Mouse (Mus musculus): ENCODE data around the gene Zfp91. TPM values are rescaled to one million over a fixed set of nuclear protein-coding genes. Genes with fewer than 3 reads are reported as not detected.
A peak's percentile ranks its signal among the peaks of the same experiment; 100 is the strongest.

The Zfp91 gene
- polyA plus RNA-seq, 2 experiments = 10.3 to 30.4 TPM

- Histone ChIP-seq H3K4me2 (replicated peaks; ENCODE audit: low read depth, low read length, severe bottlenecking) (no peak overlapping the region), H3K4me3 (replicated peaks; ENCODE audit: low read length) (no peak overlapping the region), H3K27ac (replicated peaks; ENCODE audit: low read depth, low read length) (no peak overlapping the region), H3K4me1 (ENCODE audit: control insufficient read depth, insufficient read depth, low read length) (no peaks in the 10 kb centered on the region), H3K27me3 (ENCODE audit: control insufficient read depth, insufficient read depth, low read length) (no peaks in the 10 kb centered on the region), H3K9ac (ENCODE audit: low read depth, low read length, severe bottlenecking) (no peak overlapping the region), H3K9me3 (ENCODE audit: control insufficient read depth, low read length) (no peaks in the 10 kb centered on the region), H3K36me3 (ENCODE audit: control insufficient read depth, insufficient read depth, low read length) (no peaks in the 10 kb centered on the region)
- ATAC-seq (ENCODE audit: low FRiP score, low read depth) (no peak), DNase-seq (ENCODE audit: low spot score) (no peak)
- 74% methylated on average over 4 of the region's 4 CpGs for WGBS
- TF ChIP-seq POLR2A (IDR thresholded peaks at IDR 0.05; ENCODE audit: borderline replicate concordance, extremely low read depth, insufficient read depth, insufficient read length) = no peak
Observed at GRCm38 (mm10) chr19:12824549-12824948, 28.6 kb upstream of the Zfp91 start.

- Histone ChIP-seq H3K36me3 (ENCODE audit: control insufficient read depth, insufficient read depth, low read length) (no peaks in the 10 kb centered on the region), H3K4me3 (replicated peaks; ENCODE audit: low read length) (no peak overlapping the region), H3K4me1 (ENCODE audit: control insufficient read depth, insufficient read depth, low read length) (no peaks in the 10 kb centered on the region), H3K27me3 (ENCODE audit: control insufficient read depth, insufficient read depth, low read length) (no peaks in the 10 kb centered on the region), H3K4me2 (replicated peaks; ENCODE audit: low read depth, low read length, severe bottlenecking) (no peak overlapping the region), H3K9me3 (ENCODE audit: control insufficient read depth, low read length) (no peaks in the 10 kb centered on the region), H3K9ac (ENCODE audit: low read depth, low read length, severe bottlenecking) (no peak overlapping the region), H3K27ac (replicated peaks; ENCODE audit: low read depth, low read length) (no peak overlapping the region)
- ATAC-seq (ENCODE audit: low FRiP score, low read depth) (no peak), DNase-seq (ENCODE audit: low spot score) (peak; percentile 22)
- TF ChIP-seq POLR2A (IDR thresholded peaks at IDR 0.05; ENCODE audit: borderline replicate concordance, extremely low read depth, insufficient read depth, insufficient read length) = no peak
- WGBS = 37% methylated on average over 4 of the region's 4 CpGs
Observed at GRCm38 (mm10) chr19:12820383-12820782, 24.5 kb upstream of the Zfp91 start.

GRCm38 (mm10) chr19:12818507-12818906 is 22.6 kb upstream of the Zfp91 start:
- Histone ChIP-seq H3K27me3 (ENCODE audit: control insufficient read depth, insufficient read depth, low read length) (no peaks in the 10 kb centered on the region), H3K9ac (ENCODE audit: low read depth, low read length, severe bottlenecking) (no peak overlapping the region), H3K4me3 (replicated peaks; ENCODE audit: low read length) (no peak overlapping the region), H3K4me2 (replicated peaks; ENCODE audit: low read depth, low read length, severe bottlenecking) (no peak overlapping the region), H3K36me3 (ENCODE audit: control insufficient read depth, insufficient read depth, low read length) (no peaks in the 10 kb centered on the region), H3K9me3 (ENCODE audit: control insufficient read depth, low read length) (no peaks in the 10 kb centered on the region), H3K27ac (replicated peaks; ENCODE audit: low read depth, low read length) (no peak overlapping the region), H3K4me1 (ENCODE audit: control insufficient read depth, insufficient read depth, low read length) (no peaks in the 10 kb centered on the region)
- TF ChIP-seq POLR2A (IDR thresholded peaks at IDR 0.05; ENCODE audit: borderline replicate concordance, extremely low read depth, insufficient read depth, insufficient read length) = no peak
- 97% methylated on average over 1 of the region's 1 CpGs for WGBS
- ATAC-seq (ENCODE audit: low FRiP score, low read depth) = no peak
- DNase-seq (ENCODE audit: low spot score) = no peak

- Histone ChIP-seq H3K27ac (replicated peaks; ENCODE audit: low read depth, low read length) (no peak overlapping the region), H3K9me3 (ENCODE audit: control insufficient read depth, low read length) (no peaks in the 10 kb centered on the region), H3K4me1 (ENCODE audit: control insufficient read depth, insufficient read depth, low read length) (no peaks in the 10 kb centered on the region), H3K4me2 (replicated peaks; ENCODE audit: low read depth, low read length, severe bottlenecking) (no peak overlapping the region), H3K36me3 (ENCODE audit: control insufficient read depth, insufficient read depth, low read length) (no peaks in the 10 kb centered on the region), H3K27me3 (ENCODE audit: control insufficient read depth, insufficient read depth, low read length) (no peaks in the 10 kb centered on the region), H3K4me3 (replicated peaks; ENCODE audit: low read length) (no peak overlapping the region), H3K9ac (ENCODE audit: low read depth, low read length, severe bottlenecking) (no peak overlapping the region)
- DNase-seq (ENCODE audit: low spot score) (no peak), ATAC-seq (ENCODE audit: low FRiP score, low read depth) (no peak)
- 63% methylated on average over 1 of the region's 1 CpGs for WGBS
- TF ChIP-seq POLR2A (IDR thresholded peaks at IDR 0.05; ENCODE audit: borderline replicate concordance, extremely low read depth, insufficient read depth, insufficient read length) = no peak
Observed at GRCm38 (mm10) chr19:12813883-12814282, 18.0 kb upstream of the Zfp91 start.

- H3K27me3 ChIP-seq (ENCODE audit: control insufficient read depth, insufficient read depth, low read length) = no peaks in the 10 kb centered on the region
- no peaks in the 10 kb centered on the region for H3K9me3 ChIP-seq (ENCODE audit: control insufficient read depth, low read length)
- H3K9ac ChIP-seq (ENCODE audit: low read depth, low read length, severe bottlenecking) = no peak overlapping the region
Observed at GRCm38 (mm10) chr19:12812644-12813364, 16.9 kb upstream of the Zfp91 start.

More at GRCm38 (mm10) chr19:12812644-12813364, 16.9 kb upstream of the Zfp91 start:
- TF ChIP-seq POLR2A (IDR thresholded peaks at IDR 0.05; ENCODE audit: borderline replicate concordance, extremely low read depth, insufficient read depth, insufficient read length) = no peak
- no peak overlapping the region for H3K4me3 ChIP-seq (replicated peaks; ENCODE audit: low read length)
- H3K4me1 ChIP-seq (ENCODE audit: control insufficient read depth, insufficient read depth, low read length) = no peaks in the 10 kb centered on the region
- WGBS = 66% methylated on average over 1 of the region's 1 CpGs
- ATAC-seq (ENCODE audit: low FRiP score, low read depth) = no peak
- H3K36me3 ChIP-seq (ENCODE audit: control insufficient read depth, insufficient read depth, low read length) = no peaks in the 10 kb centered on the region
- no peak overlapping the region for H3K4me2 ChIP-seq (replicated peaks; ENCODE audit: low read depth, low read length, severe bottlenecking)
- no peak overlapping the region for H3K27ac ChIP-seq (replicated peaks; ENCODE audit: low read depth, low read length)
- no peak for DNase-seq (ENCODE audit: low spot score)

Measured in limb, embryonic 14.5 days (tissue).